Mouse (Mus musculus) left cerebral cortex, postnatal 25 days (tissue): ENCODE results near the gene Kcnj12. TPM values are rescaled to one million over a fixed set of nuclear protein-coding genes. Genes with fewer than 3 reads are reported as not detected.

Source experiments
- DNase-seq, 2 experiments: peaks; one replicate each; pipeline ENCODE4 v3.0.0; 2022; ENCODE audit warnings: low spot score in 2 of 2, mixed read lengths in 1 of 2
- intact Hi-C: fragments of 180-260 bp; cut with DNase I; formaldehyde crosslinking; loops from one replicate; pipeline ENCODE4 v1.15.1; 2025
- total RNA-seq, 2 experiments: library from RNA; stranded (reverse); gene quantifications; 2 replicates each; pipeline ENCODE4 v1.2.3; 2021

The Kcnj12 gene
- total RNA-seq, 2 experiments from 2014 or later = 17.4 to 19.6 TPM

DNA sequence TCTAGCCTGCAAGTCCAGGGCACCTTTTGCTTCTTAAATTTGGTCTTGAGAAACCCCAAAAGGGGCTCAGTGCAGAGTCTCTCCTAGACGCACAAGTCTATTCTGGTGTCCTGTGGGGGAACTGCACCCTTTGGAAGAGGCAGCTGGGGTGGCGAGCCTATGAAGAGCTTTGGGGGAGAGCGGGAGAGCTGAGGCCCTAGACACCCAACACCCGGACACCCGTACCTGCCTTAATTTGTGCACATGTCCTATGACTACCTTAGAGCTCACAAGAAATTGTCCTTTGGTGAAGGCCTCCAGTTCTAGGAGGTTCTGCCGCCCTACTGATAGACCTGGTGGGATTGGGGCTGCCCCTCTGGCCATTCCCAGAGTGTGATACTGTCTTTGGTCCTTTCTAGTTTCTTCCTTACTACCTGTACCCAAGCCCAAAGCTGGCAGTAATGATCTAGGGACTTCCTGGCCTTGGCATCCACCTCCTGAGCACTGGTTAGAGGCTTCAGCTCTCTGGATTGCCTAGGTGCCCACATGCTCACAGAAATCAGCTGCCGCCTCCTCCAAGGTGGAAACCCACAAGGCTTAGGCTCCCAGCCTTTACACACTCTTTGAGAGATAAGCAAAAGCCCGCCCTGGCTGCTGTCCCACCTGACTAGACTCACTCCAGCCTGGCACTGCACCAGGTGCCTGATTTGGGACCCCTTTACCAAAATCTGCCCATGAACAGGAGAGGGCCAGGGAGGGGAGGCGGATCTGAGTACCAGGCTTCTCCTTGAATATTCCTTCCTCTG lies 1.2 kb downstream of the Kcnj12 start:
- no peak for DNase-seq
- intact Hi-C loops = no loop called here

DNA sequence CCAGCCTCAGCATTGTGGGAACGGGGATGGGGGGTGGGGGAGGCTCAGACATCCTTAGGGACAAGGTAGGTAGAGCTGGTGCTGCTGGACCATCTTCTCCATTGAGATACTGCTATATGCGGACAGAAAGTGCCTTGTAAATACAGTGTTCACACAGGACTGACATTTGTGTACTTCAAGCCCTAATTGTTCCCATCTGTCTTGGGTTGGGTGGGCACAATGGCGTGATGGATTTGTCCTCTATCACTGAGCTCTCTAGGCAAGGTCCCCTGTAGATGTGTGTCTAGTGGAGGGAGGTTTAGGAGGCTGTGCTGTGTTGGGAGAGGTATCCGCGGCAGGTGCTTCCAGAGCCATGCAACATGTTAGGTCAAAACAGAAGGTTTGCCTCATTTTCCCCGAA lies 2.0 kb downstream of the Kcnj12 start:
- intact Hi-C loops = no loop called here
- DNase-seq = no peak

DNA sequence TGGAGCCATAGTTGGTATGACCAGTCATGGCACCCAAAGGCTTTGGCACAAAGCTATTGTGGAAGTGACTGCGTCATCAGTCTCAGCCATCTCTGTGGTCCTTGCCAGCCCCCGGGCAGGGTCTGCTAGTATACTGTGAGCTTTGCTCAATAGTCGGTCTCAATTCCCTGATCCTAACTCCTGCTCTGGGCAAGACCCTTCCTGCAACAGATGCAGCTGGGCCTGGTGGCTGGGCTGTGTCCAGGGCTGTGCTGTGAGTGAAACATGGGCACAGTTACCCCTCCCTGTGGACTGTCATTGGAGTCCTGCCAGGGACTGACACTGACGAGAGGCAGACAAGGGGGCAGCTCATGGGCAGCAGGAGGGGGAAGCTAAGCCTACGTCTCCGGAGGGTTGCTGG lies 2.6 kb downstream of the Kcnj12 start:
- no peak for DNase-seq
- intact Hi-C loops = no loop called here

DNA sequence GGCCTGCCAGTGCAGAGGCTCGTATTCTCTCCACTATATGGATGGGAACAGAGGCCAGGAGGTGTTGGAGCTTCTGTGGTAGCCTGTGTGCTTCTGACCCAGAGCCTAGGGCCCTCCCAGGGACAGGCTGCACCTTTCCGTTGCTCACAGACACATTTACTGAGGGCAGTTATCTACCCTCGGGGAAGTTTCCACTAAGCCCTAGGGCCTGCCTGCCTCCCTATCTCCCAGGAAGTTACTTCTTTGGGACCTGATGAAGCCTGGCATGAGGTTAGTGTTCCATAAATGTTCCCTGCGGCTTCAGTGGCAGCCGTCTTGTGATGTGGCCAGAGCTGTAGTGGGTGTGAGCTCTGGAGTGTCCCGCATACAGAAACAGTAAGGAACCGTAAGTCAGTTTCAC lies 3.2 kb downstream of the Kcnj12 start:
- intact Hi-C loops = no loop called here
- no peak for DNase-seq

DNA sequence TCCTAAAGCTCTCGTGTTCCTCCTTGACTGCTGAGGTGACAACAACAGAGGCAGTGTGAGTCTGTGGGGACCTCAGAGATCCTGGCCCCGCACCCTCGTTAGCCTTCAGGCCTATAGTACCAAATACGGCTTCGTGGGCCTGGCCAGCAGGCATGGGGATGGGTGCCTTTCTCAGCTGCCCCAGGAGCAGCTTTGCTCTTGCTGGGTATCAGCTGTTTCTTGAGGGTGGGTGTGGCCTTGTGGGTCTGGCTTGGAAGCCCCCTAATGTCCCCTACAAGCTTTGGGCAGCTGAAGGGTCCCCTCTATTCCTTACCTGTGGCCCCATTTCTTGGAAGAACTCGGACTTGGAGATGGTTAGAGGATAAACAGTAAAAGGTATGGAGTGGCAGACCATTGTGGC lies 4.0 kb downstream of the Kcnj12 start:
- intact Hi-C loops = no loop called here

DNA sequence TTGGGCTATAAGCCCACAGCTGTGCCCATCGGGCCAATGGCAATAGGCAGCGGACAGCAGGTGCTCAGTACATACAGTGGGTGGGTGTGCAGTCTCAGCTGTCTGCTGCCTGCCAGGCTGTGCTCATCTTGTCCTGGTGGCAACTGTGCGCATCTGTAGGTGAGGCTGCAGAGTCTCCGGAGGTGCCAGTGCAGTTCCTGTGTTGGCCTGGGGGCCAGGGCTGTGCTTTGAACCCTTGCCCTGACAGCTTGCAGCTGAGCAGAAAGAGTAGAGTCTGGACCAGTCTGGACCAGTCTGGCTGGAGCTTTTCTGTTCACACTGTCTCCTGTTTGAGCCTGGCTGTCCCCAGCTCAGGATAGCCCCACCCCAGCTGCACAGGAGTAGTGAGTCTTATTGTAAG lies 4.8 kb downstream of the Kcnj12 start:
- intact Hi-C loops = no loop called here
- DNase-seq = no peak

More for the DNA sequence above, 4.0 kb downstream of the Kcnj12 start:
- no peak for DNase-seq

DNA sequence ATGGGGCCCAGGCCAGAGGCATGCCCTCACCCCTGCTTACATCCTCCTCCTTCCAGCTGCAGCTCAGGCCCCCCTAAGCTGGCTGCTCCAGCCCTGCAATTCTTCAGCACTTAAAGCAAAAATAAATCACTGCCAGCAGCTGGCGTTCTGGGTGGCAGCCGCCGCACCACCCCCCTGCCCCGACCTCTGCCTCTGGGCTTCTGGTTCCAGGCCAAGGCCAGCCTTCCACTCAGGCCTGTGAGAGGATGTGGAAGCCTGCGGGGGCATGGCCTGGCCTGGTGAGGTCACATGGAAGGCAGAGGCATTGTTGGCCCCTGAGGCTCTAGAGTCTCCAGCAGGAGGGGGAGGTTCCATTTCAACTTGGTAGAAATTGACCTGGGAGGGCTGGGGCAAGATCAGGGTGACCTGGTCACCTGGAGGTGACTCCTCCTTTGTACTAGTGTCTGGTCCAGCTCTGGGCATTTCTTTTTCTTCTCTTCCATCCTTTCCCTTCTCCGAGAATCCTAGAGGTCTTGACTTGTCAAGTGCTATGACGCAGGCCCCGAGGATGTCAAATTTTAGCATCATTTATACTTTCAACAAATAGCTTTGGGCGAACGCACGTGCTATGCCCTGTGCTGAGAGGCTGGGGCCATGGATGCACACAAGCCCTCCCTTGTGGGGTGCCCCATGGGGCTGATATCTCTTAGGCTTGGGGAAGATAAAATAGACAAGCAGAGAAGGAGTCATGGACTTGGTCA lies 6.0 kb downstream of the Kcnj12 start:
- DNase-seq = no peak
- intact Hi-C loops = no loop called here

DNA sequence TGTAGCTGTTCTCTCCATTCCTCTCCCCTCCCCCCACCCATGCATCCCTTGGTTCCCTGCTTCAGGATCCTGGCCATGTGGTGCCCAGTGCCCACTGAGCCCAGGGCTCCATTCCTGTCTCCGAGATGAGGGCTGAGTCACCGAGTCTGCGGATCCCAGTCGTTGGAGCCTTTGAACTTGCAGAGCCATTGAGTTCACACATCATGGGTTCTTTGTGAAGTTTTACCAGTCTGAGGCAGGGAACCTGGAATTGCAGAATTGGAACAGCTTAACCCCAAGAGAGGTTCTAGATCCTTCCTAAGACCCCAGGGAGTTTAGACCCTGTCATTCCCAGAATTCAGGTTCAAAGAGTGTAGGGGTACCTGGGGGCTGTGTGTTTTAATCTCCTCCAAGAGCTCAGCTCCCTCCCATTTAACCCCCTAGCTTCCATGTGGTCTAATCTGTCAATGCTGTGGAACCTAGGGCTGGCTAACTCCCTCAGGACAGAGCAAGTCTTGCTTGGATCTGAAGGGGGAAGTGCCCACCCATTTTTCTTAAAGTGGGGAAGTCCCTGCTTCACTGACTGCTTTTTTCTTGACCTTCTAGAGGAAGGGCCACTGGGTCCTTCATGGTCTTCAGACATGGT lies 6.9 kb downstream of the Kcnj12 start:
- DNase-seq = no peak
- intact Hi-C loops = no loop called here

DNA sequence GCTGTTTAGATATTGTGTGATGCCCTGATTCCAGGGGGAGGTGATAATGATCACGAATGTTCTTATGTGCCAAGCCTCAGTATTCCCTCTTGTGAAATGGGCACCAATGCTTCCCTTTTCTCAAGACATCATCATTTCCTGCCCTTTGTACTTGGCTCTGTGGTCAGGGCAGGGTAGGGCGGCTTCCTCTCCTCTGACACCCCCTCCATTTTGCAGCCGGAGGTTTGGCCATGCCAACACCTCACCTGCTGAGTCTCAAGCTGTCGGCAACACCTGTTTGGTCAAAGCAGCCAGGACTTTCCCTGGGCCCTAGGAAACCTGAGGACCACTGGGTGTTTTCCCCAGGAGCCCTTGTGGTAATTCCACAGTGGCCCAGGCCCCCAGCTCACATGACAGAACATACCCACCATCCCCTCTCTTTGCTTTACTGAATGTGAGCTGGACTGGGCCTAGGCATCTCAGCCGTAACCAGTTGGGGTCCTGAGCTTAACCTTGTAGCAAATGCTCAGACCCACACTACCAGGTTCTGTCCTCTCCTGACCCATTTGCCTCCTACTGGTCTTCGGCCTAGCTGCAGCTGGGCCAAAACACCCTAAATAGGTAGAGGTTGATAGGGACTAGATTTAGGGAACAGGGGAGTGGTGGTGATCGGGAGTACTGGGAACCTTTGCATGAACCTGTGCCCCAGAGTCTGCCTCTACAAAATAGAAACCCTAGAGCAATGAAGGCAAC lies 7.7 kb downstream of the Kcnj12 start:
- no peak for DNase-seq
- intact Hi-C loops = no loop called here

DNA sequence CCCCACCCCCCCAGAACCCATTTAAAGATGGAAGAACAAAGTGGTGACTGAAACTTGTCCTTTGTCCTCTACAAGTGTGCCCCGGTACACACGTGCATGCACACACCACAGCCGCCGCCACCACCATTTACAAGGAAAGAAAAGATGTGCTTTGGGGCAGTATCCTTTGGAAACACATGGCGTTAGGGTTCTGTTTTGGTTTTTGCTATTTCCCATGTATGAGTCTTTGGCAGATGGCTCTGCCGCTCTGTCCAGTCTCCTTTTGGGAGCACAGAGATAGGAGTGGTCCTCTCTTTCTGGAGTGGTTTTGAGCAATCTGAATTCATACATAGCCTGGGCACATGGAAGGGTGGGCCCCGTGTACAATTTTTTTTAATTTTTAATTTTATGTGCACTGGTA lies 8.8 kb downstream of the Kcnj12 start:
- intact Hi-C loops = no loop called here
- DNase-seq = no peak

DNA sequence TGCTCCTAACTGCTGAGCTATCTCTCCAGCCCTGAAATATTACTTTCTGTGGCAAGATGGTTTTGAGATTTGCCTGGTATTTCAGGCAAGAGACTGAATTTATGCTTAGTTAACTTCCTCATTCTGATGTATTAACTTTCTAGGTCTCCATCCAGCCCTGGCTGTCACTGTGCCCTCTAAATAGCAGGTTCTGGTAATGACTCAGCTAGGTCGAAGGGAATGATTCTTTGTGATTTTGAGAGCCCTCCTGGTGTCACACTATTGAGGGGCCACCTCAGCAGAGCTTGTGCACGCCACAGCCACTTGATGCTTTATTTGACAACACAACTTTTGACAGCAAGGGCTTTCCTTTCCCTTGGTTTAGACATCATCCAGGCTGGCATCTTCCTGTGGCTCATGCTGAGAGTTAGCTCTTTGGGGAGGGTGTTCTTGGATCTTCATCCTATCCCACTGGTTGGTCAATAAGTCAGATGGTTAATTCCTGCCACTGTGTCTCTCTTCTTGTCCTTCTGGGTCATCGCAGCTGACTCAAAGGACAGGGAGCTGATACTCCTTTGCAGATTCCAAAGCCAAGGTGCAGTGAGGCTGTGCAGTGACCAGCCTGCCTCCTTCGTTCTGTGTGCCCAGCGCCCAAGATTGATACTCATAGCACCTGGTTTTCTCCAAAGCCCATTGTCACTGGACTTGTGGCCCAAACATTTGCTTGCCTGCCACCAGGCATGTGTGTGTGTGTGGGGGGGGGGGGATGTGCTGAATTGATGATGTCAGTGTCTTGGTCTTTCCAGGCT lies 9.5 kb downstream of the Kcnj12 start:
- intact Hi-C loops = no loop called here
- no peak for DNase-seq

DNA sequence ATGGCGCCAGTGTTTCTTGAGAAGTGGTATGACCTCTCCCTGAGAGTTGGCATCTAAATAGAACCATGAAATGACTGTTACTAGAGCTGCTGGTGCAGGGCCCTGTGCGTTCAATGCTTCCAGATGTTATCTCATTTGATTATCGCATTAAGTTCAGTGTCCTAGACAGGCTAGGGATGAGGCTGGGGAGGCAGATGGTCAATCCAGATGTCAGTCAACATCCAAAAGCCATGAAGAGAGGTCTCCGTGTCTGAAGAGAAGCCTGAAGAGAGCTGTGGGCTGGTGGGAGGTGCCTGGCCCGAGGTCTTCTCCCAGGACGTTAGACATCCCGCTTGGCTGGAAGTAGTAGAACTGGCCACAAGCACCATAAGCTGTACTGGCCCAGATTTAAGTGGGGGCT lies 10.1 kb downstream of the Kcnj12 start:
- intact Hi-C loops = no loop called here
- no peak for DNase-seq

DNA sequence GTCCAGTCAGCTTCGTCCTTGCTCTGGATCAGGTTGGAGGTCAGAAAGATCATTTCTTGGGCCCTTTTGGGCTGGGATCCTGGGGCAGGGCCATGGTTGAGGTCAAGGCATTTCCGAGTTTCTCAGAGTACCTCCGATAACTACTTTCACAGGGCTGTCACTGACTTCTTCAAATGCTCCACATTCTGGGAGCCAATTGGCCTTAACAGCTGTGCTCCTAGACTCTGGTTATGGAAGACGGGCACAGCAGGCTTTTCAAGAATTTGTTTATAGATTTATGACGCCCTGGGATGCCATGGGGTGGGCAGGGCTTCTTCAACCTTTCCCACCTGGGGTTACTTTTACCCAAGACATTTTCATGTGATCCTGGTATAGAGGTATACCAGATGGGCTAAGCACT lies 10.8 kb downstream of the Kcnj12 start:
- intact Hi-C loops = no loop called here
- DNase-seq = no peak

DNA sequence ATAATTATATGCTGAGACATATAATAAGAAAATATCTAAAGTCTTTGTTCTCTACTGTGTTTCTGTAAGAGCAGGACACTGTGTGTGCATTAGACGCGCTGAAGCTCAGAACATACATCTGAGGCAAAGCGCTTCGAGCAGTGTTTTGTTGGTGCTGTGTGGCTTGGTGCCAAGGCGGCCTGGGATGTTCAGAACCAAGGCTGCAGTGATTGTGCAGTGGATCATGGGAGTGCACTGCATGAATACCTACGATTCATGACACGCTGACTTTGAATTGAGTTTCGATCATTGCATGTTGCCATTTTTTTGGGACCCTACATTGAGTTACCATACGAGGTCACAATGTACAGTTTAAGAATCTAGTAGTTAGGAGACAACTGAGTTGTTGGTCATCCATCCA lies 14.3 kb downstream of the Kcnj12 start:
- DNase-seq = no peak
- intact Hi-C loops = no loop called here

DNA sequence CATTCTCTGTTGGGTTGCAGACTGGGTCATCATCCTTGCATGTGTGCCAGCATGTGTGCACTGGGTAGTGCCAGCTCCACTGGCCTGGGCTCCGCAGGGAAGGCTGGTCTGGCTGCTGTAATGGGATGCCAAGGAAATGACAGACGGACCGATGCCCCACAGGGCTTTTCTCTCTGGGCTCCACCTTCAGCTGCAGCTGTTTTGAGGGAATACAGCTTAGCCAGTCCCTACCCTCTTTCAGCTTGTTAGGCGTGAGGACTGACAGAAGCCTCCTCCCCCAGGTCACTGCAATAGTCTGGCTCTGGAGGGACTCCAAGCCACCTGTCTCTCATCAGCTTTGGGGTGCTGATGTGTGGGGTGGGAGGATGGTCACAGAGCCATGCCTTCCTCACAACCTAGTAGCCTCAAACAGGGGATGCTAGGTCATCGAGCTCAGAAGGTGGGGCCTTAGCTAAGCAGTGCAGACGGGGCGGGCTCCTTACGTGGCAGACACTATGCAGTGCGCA lies 16.0 kb downstream of the Kcnj12 start:
- no peak for DNase-seq
- intact Hi-C loops = no loop called here

DNA sequence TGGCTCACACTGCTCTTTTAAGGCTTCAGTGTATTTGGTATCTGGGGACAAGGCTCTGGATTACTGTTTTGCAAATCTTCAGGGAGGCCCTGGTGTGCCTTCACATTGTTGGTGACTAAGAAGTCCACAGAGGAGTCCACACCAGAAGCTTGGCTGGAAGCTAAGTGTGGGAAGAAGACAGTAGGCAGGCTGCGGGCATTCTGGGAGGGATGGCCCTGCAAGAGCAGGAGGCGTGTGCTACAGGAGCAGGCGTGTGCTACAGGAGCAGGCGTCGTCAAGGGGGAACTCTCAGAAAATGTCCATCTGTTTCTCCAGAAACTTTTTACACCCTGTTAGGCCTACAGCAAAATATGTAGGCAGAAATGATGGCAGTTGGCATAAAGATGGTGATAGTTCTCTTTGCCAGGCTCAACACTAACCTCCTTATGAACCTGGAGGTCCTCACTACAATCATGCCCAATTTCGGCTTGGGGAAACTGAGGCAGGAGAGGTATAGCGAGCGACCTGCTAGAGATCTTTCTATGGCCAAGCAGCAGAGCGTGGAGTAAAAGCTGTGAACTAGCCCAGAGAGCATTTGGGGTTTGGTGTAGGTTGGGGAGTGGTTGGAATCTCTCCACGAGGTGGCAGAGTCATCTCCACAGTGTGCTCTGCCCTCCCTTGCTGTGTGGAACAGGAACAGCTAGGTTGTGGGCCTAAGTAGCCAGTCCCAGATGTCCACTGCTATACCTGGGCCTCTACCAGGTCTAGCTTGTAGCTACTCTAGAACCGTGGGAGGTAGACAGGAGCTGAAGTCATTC lies 18.7 kb downstream of the Kcnj12 start:
- intact Hi-C loops = loop anchor here (1.0 to 5.0 kb wide), 3 partner anchors 22 to 581 kb away; no protein-coding TSS in a partner anchor
- DNase-seq = peak; percentile 57 to 91

DNA sequence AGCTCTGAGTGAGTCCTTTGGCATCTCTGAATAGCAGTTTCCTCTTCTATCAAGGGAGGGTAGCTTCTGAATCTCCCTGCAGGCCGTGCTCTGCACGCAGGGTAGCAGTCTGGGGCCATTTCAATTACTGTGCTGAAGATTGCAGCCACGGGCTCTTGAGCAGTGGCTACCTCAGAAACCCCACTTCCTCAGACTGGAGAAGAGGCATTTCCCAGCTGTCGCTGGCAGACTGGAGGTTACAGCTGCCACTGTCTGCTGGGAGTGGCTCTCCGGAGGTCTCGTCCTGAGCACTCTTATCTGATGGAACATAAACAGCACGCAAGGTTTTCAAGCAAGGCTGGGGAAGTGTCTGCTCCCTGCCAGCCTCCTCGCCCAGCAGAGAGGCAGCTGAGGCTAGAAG lies 20.2 kb downstream of the Kcnj12 start:
- intact Hi-C loops = loop anchor here (5.0 kb wide), 2 partner anchors 50 to 580 kb away; no protein-coding TSS in a partner anchor
- DNase-seq = no peak
